Mouse (Mus musculus) erythroblast, embryonic 14.5 days (primary cell): Measurements from ENCODE around the gene Chsy1.

Experiments
- GATA1 ChIP-seq: IDR thresholded peaks from 2 replicates; pipeline ENCODE4 v1.6.1; 2012; ENCODE audit warnings: low read length, inconsistent platforms, mixed read lengths
- TAL1 ChIP-seq: IDR thresholded peaks from 3 replicates; pipeline ENCODE4 v1.6.1; 2012; ENCODE audit warnings: low read length, inconsistent platforms, mixed read lengths

DNA sequence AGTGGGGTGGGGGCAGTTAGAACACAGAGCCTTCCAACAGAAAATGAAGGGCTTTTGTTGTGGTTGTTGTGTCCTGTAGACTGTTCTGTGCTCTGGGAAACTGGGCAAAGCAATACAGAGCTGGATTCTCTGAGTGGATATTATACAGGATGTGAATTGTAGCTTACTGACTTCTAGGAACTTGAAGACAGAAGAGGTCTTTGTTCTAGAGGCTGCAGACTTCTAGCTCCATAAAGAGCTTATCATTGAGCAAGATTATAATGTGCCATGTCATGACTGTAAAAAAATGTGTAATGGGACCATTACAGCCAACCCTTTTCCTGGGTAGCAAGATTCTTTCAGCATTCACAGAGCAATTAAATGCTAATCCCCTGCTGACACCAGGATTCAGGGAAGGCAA is 26.9 kb downstream of the Chsy1 start:
- TF ChIP-seq GATA1 = no peak
- no peak for TF ChIP-seq TAL1
